Mouse (Mus musculus) CH12.LX (cell line): ENCODE results near the gene Cox6b2. TPM values are rescaled to one million over a fixed set of nuclear protein-coding genes. Genes with fewer than 3 reads are reported as not detected.

Experiments
- DNase-seq: peaks from one replicate; pipeline ENCODE4 v3.0.0-alpha.2; 2013; ENCODE audit errors: extremely low read depth
- H3K27ac ChIP-seq: 2 replicates; pipeline ENCODE4 v1.5.1; 2012; ENCODE audit warnings: low read depth, mild to moderate bottlenecking, control low read depth, moderate library complexity; ENCODE audit not compliant: insufficient read depth
- H3K27me3 ChIP-seq: replicated peaks from 2 replicates; pipeline ENCODE3; 2012; ENCODE audit warnings: inconsistent platforms
- H3K36me3 ChIP-seq, 2 experiments: replicated peaks in 1 of 2; 2 replicates each; pipeline versions ENCODE3 to v1.6.1; 2012; ENCODE audit warnings: inconsistent platforms in 1 of 2, low read length in 1 of 2, mild to moderate bottlenecking in 1 of 2, mixed read lengths in 1 of 2, moderate library complexity in 1 of 2; ENCODE audit not compliant: control insufficient read depth in 1 of 2, insufficient read depth in 1 of 2
- H3K4me1 ChIP-seq, 2 experiments: 2 replicates each; pipeline ENCODE4 v1.6.1; 2012; ENCODE audit warnings: inconsistent platforms in 1 of 2, moderate library complexity in 1 of 2; ENCODE audit not compliant: insufficient read depth in 2 of 2, control insufficient read depth in 1 of 2
- H3K4me2 ChIP-seq: 2 replicates; pipeline ENCODE4 v1.6.1; 2012; ENCODE audit warnings: low read depth, mild to moderate bottlenecking, control low read depth; ENCODE audit not compliant: poor library complexity, insufficient read depth, severe bottlenecking
- H3K4me3 ChIP-seq, 3 experiments: fragments of 150-350 bp in 1 of 3; sonication (generic) in 1 of 3; replicated peaks in 1 of 3; 2 replicates each; pipeline versions ENCODE3 to v1.5.1; 2011 to 2012; ENCODE audit warnings: low read depth in 2 of 3, low read length in 2 of 3, mild to moderate bottlenecking in 2 of 3, moderate library complexity in 2 of 3, control low read depth in 1 of 3, improper control_type of control experiment in 1 of 3, inconsistent platforms in 1 of 3, mixed read lengths in 1 of 3; ENCODE audit not compliant: poor library complexity in 1 of 3
- H3K79me2 ChIP-seq: replicated peaks from 2 replicates; pipeline ENCODE4 v1.6.1; 2012; ENCODE audit warnings: mild to moderate bottlenecking, moderate library complexity; ENCODE audit not compliant: control insufficient read depth, poor library complexity, insufficient read depth, severe bottlenecking; ENCODE audit errors: extremely low read depth
- H3K9ac ChIP-seq: 2 replicates; pipeline ENCODE4 v1.6.1; 2012; ENCODE audit warnings: low read depth, mild to moderate bottlenecking, control low read depth, moderate library complexity; ENCODE audit not compliant: insufficient read depth
- H3K9me3 ChIP-seq: replicated peaks from 2 replicates; pipeline ENCODE3; 2012; ENCODE audit warnings: low read length, inconsistent platforms, mixed read lengths
- CHD1 ChIP-seq: IDR thresholded peaks from 2 replicates; pipeline ENCODE4 v1.6.1; 2012; ENCODE audit warnings: low read depth, low read length, improper control_type of control experiment, inconsistent platforms
- CHD2 ChIP-seq: IDR thresholded peaks from 2 replicates; pipeline ENCODE4 v1.6.1; 2011; ENCODE audit warnings: low read length, improper control_type of control experiment
- CTCF ChIP-seq, 2 experiments: IDR thresholded peaks in 1 of 2; conservative IDR thresholded peaks in 1 of 2; 2 replicates each; pipeline ENCODE4 v1.5.1; 2011 to 2012; ENCODE audit warnings: low read depth in 2 of 2, low read length in 2 of 2, improper control_type of control experiment in 1 of 2, inconsistent platforms in 1 of 2, mild to moderate bottlenecking in 1 of 2, moderate library complexity in 1 of 2
- E2F4 ChIP-seq: IDR thresholded peaks from 2 replicates; pipeline ENCODE4 v1.6.1; 2011; ENCODE audit warnings: low read depth, low read length, improper control_type of control experiment; ENCODE audit not compliant: insufficient replicate concordance
- ELF1 ChIP-seq: IDR thresholded peaks from 2 replicates; pipeline ENCODE4 v1.6.1; 2014; ENCODE audit warnings: low read depth, mild to moderate bottlenecking, inconsistent platforms, low read length, improper control_type of control experiment
- EP300 ChIP-seq: IDR thresholded peaks from 2 replicates; pipeline ENCODE4 v1.6.1; 2011; ENCODE audit warnings: low read length, improper control_type of control experiment
- IRF4 ChIP-seq: IDR thresholded peaks from 2 replicates; pipeline ENCODE4 v1.6.1; 2014; ENCODE audit warnings: low read depth, mild to moderate bottlenecking, inconsistent platforms, low read length, improper control_type of control experiment
- JUN ChIP-seq: IDR thresholded peaks from 2 replicates; pipeline ENCODE4 v1.6.1; 2011; ENCODE audit warnings: low read depth, mild to moderate bottlenecking, low read length, improper control_type of control experiment, moderate library complexity; ENCODE audit not compliant: insufficient read depth
- MAFK ChIP-seq: IDR thresholded peaks from 2 replicates; pipeline ENCODE4 v1.6.1; 2011; ENCODE audit warnings: low read length, improper control_type of control experiment; ENCODE audit not compliant: insufficient replicate concordance
- MAX ChIP-seq: IDR thresholded peaks from 2 replicates; pipeline ENCODE4 v1.6.1; 2011; ENCODE audit warnings: low read length, improper control_type of control experiment
- MAZ ChIP-seq: IDR thresholded peaks from 2 replicates; pipeline ENCODE4 v1.6.1; 2012; ENCODE audit warnings: low read depth, mild to moderate bottlenecking, inconsistent platforms, low read length, improper control_type of control experiment, moderate library complexity
- MEF2A ChIP-seq: IDR thresholded peaks from 2 replicates; pipeline ENCODE4 v1.6.1; 2014; ENCODE audit warnings: low read depth, mild to moderate bottlenecking, inconsistent platforms, low read length, improper control_type of control experiment, borderline replicate concordance
- MXI1 ChIP-seq: IDR thresholded peaks from 2 replicates; pipeline ENCODE4 v1.6.1; 2011; ENCODE audit warnings: mild to moderate bottlenecking, low read depth, low read length, improper control_type of control experiment
- MYC ChIP-seq: IDR thresholded peaks from 2 replicates; pipeline ENCODE4 v1.6.1; 2011; ENCODE audit warnings: low read depth, mild to moderate bottlenecking, improper control_type of control experiment, low read length
- NELFE ChIP-seq: IDR thresholded peaks from 2 replicates; pipeline ENCODE4 v1.6.1; 2011; ENCODE audit warnings: low read depth, low read length, improper control_type of control experiment
- PAX5 ChIP-seq: IDR thresholded peaks from 2 replicates; pipeline ENCODE4 v1.6.1; 2012; ENCODE audit warnings: low read length, inconsistent platforms, mixed read lengths
- POLR2A ChIP-seq: IDR thresholded peaks from 2 replicates; pipeline ENCODE4 v1.6.1; 2011; ENCODE audit warnings: low read depth, mild to moderate bottlenecking, improper control_type of control experiment, low read length
- POLR2AphosphoS2 ChIP-seq: IDR thresholded peaks from 2 replicates; pipeline ENCODE4 v1.6.1; 2011; ENCODE audit warnings: low read depth, low read length, improper control_type of control experiment
- RAD21 ChIP-seq: IDR thresholded peaks from 2 replicates; pipeline ENCODE4 v1.6.1; 2011; ENCODE audit warnings: low read depth, mild to moderate bottlenecking, low read length, improper control_type of control experiment, moderate library complexity
- RCOR1 ChIP-seq: conservative IDR thresholded peaks from 2 replicates; pipeline ENCODE4 v1.6.1; 2012; ENCODE audit warnings: low read depth, mild to moderate bottlenecking, inconsistent platforms, low read length, improper control_type of control experiment
- SIN3A ChIP-seq: IDR thresholded peaks from 2 replicates; pipeline ENCODE4 v1.6.1; 2012; ENCODE audit warnings: low read length, improper control_type of control experiment, inconsistent platforms
- SMC3 ChIP-seq: IDR thresholded peaks from 2 replicates; pipeline ENCODE4 v1.6.1; 2011; ENCODE audit warnings: low read depth, low read length, improper control_type of control experiment
- TBP ChIP-seq: conservative IDR thresholded peaks from 2 replicates; pipeline ENCODE4 v1.6.1; 2011; ENCODE audit warnings: low read depth, low read length, improper control_type of control experiment
- TCF12 ChIP-seq: IDR thresholded peaks from 2 replicates; pipeline ENCODE4 v1.6.1; 2014; ENCODE audit warnings: low read depth, mild to moderate bottlenecking, inconsistent platforms, low read length, improper control_type of control experiment
- UBTF ChIP-seq: IDR thresholded peaks from 2 replicates; pipeline ENCODE4 v1.6.1; 2012; ENCODE audit warnings: low read depth, mild to moderate bottlenecking, inconsistent platforms, low read length, improper control_type of control experiment, moderate library complexity
- USF1 ChIP-seq: IDR thresholded peaks from 2 replicates; pipeline ENCODE4 v1.6.1; 2014; ENCODE audit warnings: low read depth, mild to moderate bottlenecking, inconsistent platforms, low read length, improper control_type of control experiment
- ZC3H11A ChIP-seq: IDR thresholded peaks from 2 replicates; pipeline ENCODE4 v1.6.1; 2012; ENCODE audit warnings: low read depth, mild to moderate bottlenecking, inconsistent platforms, low read length, improper control_type of control experiment
- ZMIZ1 ChIP-seq: IDR thresholded peaks from 2 replicates; pipeline ENCODE4 v1.6.1; 2012; ENCODE audit warnings: low read depth, mild to moderate bottlenecking, inconsistent platforms, low read length, improper control_type of control experiment
- ZNF384 ChIP-seq: IDR thresholded peaks from 2 replicates; pipeline ENCODE4 v1.6.1; 2012; ENCODE audit warnings: low read depth, low read length, improper control_type of control experiment, inconsistent platforms
- dilution Hi-C: fragments of 300-500 bp; cut with MboI; formaldehyde crosslinking; loops from 2 replicates; pipeline ENCODE4 v1.14.3; 2020; ENCODE audit warnings: low sequenced_read_pairs; ENCODE audit not compliant: extremely low pct_unique_long_range_greater_than_20kb, extremely low pct_ligation_motif_present
- in situ Hi-C: fragments of 300-500 bp; cut with MboI; formaldehyde crosslinking; loops from 3 replicates; pipeline ENCODE4 v1.14.3; 2019; ENCODE audit warnings: low sequenced_read_pairs, low pct_ligation_motif_present, low pct_unique_long_range_greater_than_20kb, mixed read lengths
- polyA plus RNA-seq: library from polyadenylated mRNA; unstranded; fragments of >175 nt; gene quantifications from 2 replicates; pipeline ENCODE4 v1.2.1, GENCODE M21; 2012; ENCODE audit warnings: low read depth; ENCODE audit not compliant: insufficient read length
- total RNA-seq, 2 experiments: library from RNA; depleted of rRNA; stranded (reverse); fragments of 300-350 nt in 1 of 2; fragments of >200 nt in 1 of 2; gene quantifications; 2 replicates each; pipeline ENCODE4 v1.2.3; 2012 to 2014

The Cox6b2 gene
- total and polyA plus RNA-seq, 3 experiments = not detected

- Histone ChIP-seq H3K27ac (no peak overlapping the region), H3K9me3 (no peaks in the 10 kb centered on the region), H3K4me3 (no peak overlapping the region), H3K9ac (no peak overlapping the region), H3K27me3 (no peaks in the 10 kb centered on the region), H3K79me2 (peaks cover 24% of the 10 kb centered on the region), H3K36me3 (peaks cover 39 to 55% of the 10 kb centered on the region in 2 experiments), H3K4me2 (no peak overlapping the region), H3K4me1 (peaks cover 5 to 26% of the 10 kb centered on the region in 2 experiments; a peak in 2 of 4 replicates)
- dilution Hi-C loops (no loop called here), in situ Hi-C loops (no loop called here)
- TF ChIP-seq MAFK (no peak), MAX (no peak), TBP (no peak), CHD2 (0 out of 2 replicates have a peak, but pooled peaks have one; percentile 13), E2F4 (no peak), IRF4 (0 out of 2 replicates have a peak, but pooled peaks have one; percentile 14), EP300 (no peak), SMC3 (peak; percentile 44), MEF2A (0 out of 2 replicates have a peak, but pooled peaks have one; percentile 12), SIN3A (no peak), POLR2A (peak; percentile 61; the same call in 1 of the 2 replicates), TCF12 (0 out of 2 replicates have a peak, but pooled peaks have one; percentile 10), RCOR1 (0 out of 2 replicates have a peak, but pooled peaks have one; percentile 19), JUN (no peak), UBTF (no peak), ZNF384 (no peak), CTCF (conservative IDR thresholded peaks at IDR 0.05 in 1 of 2, IDR thresholded peaks at IDR 0.05 in 1 of 2; ENCODE audit: low read depth in 2 of 2, low read length in 2 of 2) (peak; percentile 49 to 58), NELFE (no peak), RAD21 (peak; percentile 24), USF1 (no peak), ZC3H11A (no peak), MYC (peak; percentile 59; the same call in 1 of the 2 replicates), PAX5 (no peak), MXI1 (peak; percentile 11; the same call in 1 of the 2 replicates), POLR2AphosphoS2 (peak; percentile 94), ZMIZ1 (peak; percentile 22; the same call in 1 of the 2 replicates), ELF1 (no peak), MAZ (0 out of 2 replicates have a peak, but pooled peaks have one; percentile 42), CHD1 (no peak)
- DNase-seq = no peak
Measured at GRCm38 (mm10) chr7:4795767-4796433, 43.0 kb upstream of the Cox6b2 start.
